9 mouse cellular contexts compared by ENCODE assay signal in the genomic region with DNA sequence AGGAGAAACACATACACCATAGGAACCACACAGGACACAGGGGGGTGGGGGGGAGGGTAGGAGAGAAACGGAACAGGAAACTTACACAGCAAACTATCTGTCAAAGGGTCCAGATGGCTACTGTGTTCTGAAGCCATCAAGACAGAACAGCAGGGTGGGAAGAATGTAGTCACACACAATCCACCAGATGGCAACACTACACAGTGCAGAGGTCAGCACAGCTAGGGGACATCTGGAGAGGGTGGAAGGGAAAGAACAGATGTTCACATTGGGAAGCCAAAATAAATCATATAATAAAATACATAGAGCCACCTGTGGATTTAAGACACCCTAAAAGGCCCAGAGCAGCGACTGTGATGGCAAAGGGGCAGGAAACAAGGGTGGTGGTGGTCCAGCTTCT. TPM values are rescaled to one million over a fixed set of nuclear protein-coding genes. Genes with fewer than 3 reads are reported as not detected.
A peak's percentile ranks its signal among the peaks of the same experiment; 100 is the strongest.
DNase-seq lines count a peak whose midpoint lies in the region; ATAC-seq and TF ChIP-seq lines count a peak whose summit lies in the region.
"Had no signal": no experiment of that assay in that cellular context is flagged by ENCODE, and none has a peak within 500 bp of the region (broad histone marks: within the 10 kb centered on the region; RNA-seq: fewer than 3 reads in every experiment).

No protein-coding gene starts in this region.

- WGBS in kidney, embryonic 14.5 days: 52% methylated on average over 2 of the region's 2 CpGs
- 25% methylated on average over 2 of the region's 2 CpGs for WGBS in bone marrow, adult 2 months
- WGBS in intestine, embryonic 15.5 days: 51% methylated on average over 2 of the region's 2 CpGs

- no peak overlapping the region for H3K4me2 ChIP-seq in kidney, embryonic 14.5 days (replicated peaks; ENCODE audit: low read depth, low read length)
- no peak overlapping the region for H3K4me2 ChIP-seq in intestine, embryonic 15.5 days (replicated peaks)

- no peak overlapping the region for H3K4me3 ChIP-seq in kidney, embryonic 14.5 days (ENCODE audit: low read length)
- H3K4me3 ChIP-seq in bone marrow, adult 2 months (replicated peaks; ENCODE audit: control insufficient read depth, low read depth, low read length): no peak overlapping the region
- H3K4me3 ChIP-seq in intestine, embryonic 15.5 days (replicated peaks): no peak overlapping the region
- H3K4me3 ChIP-seq: forebrain, embryonic 10.5 days had no signal

- TF ChIP-seq POLR2A in bone marrow, adult 2 months (IDR thresholded peaks at IDR 0.05; ENCODE audit: borderline replicate concordance, control insufficient read depth, low read depth, low read length): no peak

- no peak overlapping the region for H3K9ac ChIP-seq in kidney, embryonic 14.5 days (ENCODE audit: low read depth, low read length)
- H3K9ac ChIP-seq in intestine, embryonic 15.5 days: no peak overlapping the region

- ATAC-seq in kidney, embryonic 14.5 days (ENCODE audit: low FRiP score, low TSS enrichment): 0 out of 2 replicates have a peak, but pooled peaks have one; percentile 71
- peak; percentile 78 for ATAC-seq in intestine, embryonic 15.5 days

- TF ChIP-seq CTCF in bone marrow, adult 2 months (IDR thresholded peaks at IDR 0.05; ENCODE audit: control insufficient read depth, insufficient read depth, low read length): 0 out of 2 replicates have a peak, but pooled peaks have one; percentile 7

- H3K36me3 ChIP-seq in kidney, embryonic 14.5 days (ENCODE audit: control insufficient read depth, insufficient read depth, low read length): no peaks in the 10 kb centered on the region
- H3K36me3 ChIP-seq in intestine, embryonic 15.5 days: 0 out of 2 replicates have a peak, but pooled peaks cover 2% of the 10 kb centered on the region

- DNase-seq in kidney, adult 9 months: no peak
- DNase-seq in lung, postnatal 4 days: peak; percentile 32 to 54
- DNase-seq in gastrocnemius, postnatal 4 days (ENCODE audit: low spot score in 2 of 2): no peak
- DNase-seq in adrenal gland, adult (ENCODE audit: inconsistent age in 2 of 2, low spot score in 1 of 2): no peak
- no peak for DNase-seq in ovary, postnatal 14 days (ENCODE audit: low spot score)

- no peaks in the 10 kb centered on the region for H3K27me3 ChIP-seq in kidney, embryonic 14.5 days (ENCODE audit: control insufficient read depth, insufficient read depth, low read length)
- H3K27me3 ChIP-seq in intestine, embryonic 15.5 days (replicated peaks): no peaks in the 10 kb centered on the region

- H3K27ac ChIP-seq in kidney, embryonic 14.5 days (ENCODE audit: low read depth, low read length): no peak overlapping the region
- H3K27ac ChIP-seq in bone marrow, adult 2 months (ENCODE audit: control insufficient read depth, insufficient read depth, low read depth, low read length, poor library complexity): no peak overlapping the region
- no peak overlapping the region for H3K27ac ChIP-seq in intestine, embryonic 15.5 days
- H3K27ac ChIP-seq: forebrain, embryonic 10.5 days had no signal

- no peaks in the 10 kb centered on the region for H3K9me3 ChIP-seq in kidney, embryonic 14.5 days (ENCODE audit: control insufficient read depth, low read length)
- H3K9me3 ChIP-seq in intestine, embryonic 15.5 days: no peaks in the 10 kb centered on the region
- H3K9me3 ChIP-seq: forebrain, embryonic 10.5 days had no signal

- no peaks in the 10 kb centered on the region for H3K4me1 ChIP-seq in kidney, embryonic 14.5 days (ENCODE audit: control insufficient read depth, insufficient read depth, low read length)
- H3K4me1 ChIP-seq in bone marrow, adult 2 months (ENCODE audit: control insufficient read depth, insufficient read depth, low read length): no peaks in the 10 kb centered on the region
- H3K4me1 ChIP-seq in intestine, embryonic 15.5 days (replicated peaks): no peaks in the 10 kb centered on the region
- H3K4me1 ChIP-seq: forebrain, embryonic 10.5 days had no signal

RNA-seq across cellular contexts. Expression of gene Habp4, which starts 43.6 kb away (rescaled TPM):
- polyA plus RNA-seq in kidney, embryonic 14.5 days (2014; fragmentation: Nextera tagmentation; extraction: Ambion mirVana): 23.7 and 32.6 TPM in 2 replicates
- polyA plus RNA-seq in bone marrow, adult 2 months (2011; ENCODE audit: insufficient read depth, insufficient read length, low replicate concordance, missing spikeins): 5.4 and 7.1 TPM in 2 replicates
- 16.8 and 17.4 TPM in 2 replicates for polyA plus RNA-seq in intestine, embryonic 15.5 days (2015; fragmentation: Nextera tagmentation; extraction: Ambion mirVana)
- total RNA-seq in gastrocnemius, postnatal 4 days (2021): 10 to 100 TPM; 27.3 to 30.9 TPM

RNA-seq across cellular contexts. Expression of gene Zfp367, which starts 52.2 kb away (rescaled TPM):
- polyA plus RNA-seq in kidney, embryonic 14.5 days (2014; fragmentation: Nextera tagmentation; extraction: Ambion mirVana): 13.6 and 21.4 TPM in 2 replicates
- polyA plus RNA-seq in bone marrow, adult 2 months (2011; ENCODE audit: insufficient read depth, insufficient read length, low replicate concordance, missing spikeins): 19.3 and 24.3 TPM in 2 replicates
- polyA plus RNA-seq in intestine, embryonic 15.5 days (2015; fragmentation: Nextera tagmentation; extraction: Ambion mirVana): 18.8 and 21.6 TPM in 2 replicates
- total RNA-seq in gastrocnemius, postnatal 4 days (2021): 10 to 100 TPM; 15.8 to 17.8 TPM

Comparison
In these comparisons a context has a peak if more than half of its experiments do, and no peak if none do; other contexts are left out.
1. DNase-seq: peak in lung, postnatal 4 days (2 of 2); none in kidney, adult 9 months (single experiment), gastrocnemius, postnatal 4 days (0 of 2), adrenal gland, adult (0 of 2) and ovary, postnatal 14 days (single experiment).